Mouse (Mus musculus): ENCODE measurements around the gene Zfp53. TPM values are rescaled to one million over a fixed set of nuclear protein-coding genes. Genes with fewer than 3 reads are reported as not detected.

Zfp53 gene
- polyA plus RNA-seq (2012; rRNA removed): 4.7 and 4.9 TPM in 2 replicates

GRCm38 (mm10) chr17:21488760-21489499 lies at the start of gene Zfp53:
Zfp53 (plus strand) TSS chr17:21488998.

GRCm38 (mm10) chr17:21450138-21450704 lies 38.6 kb upstream of the Zfp53 start, which contains the start of gene Zfp51:
Zfp51 (plus strand) TSS chr17:21450374.

GRCm38 (mm10) chr17:21535096-21536001 lies 46.6 kb downstream of the Zfp53 start, which contains the start of gene Zfp52:
Zfp52 (plus strand) TSS chr17:21535539.

Other genes with a start within 250 kb of the Zfp53 start
- gene Vmn1r235, start 232.6 kb upstream of the Zfp53 start, polyA plus RNA-seq (2012; rRNA removed): not detected in 2 replicates
- gene Vmn1r236, start 206.1 kb upstream of the Zfp53 start, polyA plus RNA-seq (2012; rRNA removed): not detected in 2 replicates
- not detected in 2 replicates for gene Vmn1r237, start 177.1 kb upstream of the Zfp53 start, polyA plus RNA-seq (2012; rRNA removed)
- gene Zfp677, start 105.2 kb upstream of the Zfp53 start, polyA plus RNA-seq (2012; rRNA removed): 2.5 and 2.7 TPM in 2 replicates
- 2.2 and 2.5 TPM in 2 replicates for gene Zfp54, start 65.8 kb upstream of the Zfp53 start, polyA plus RNA-seq (2012; rRNA removed)
- 6.2 and 6.4 TPM in 2 replicates for gene Zfp51, start 38.6 kb upstream of the Zfp53 start, polyA plus RNA-seq (2012; rRNA removed)
- 1.5 and 1.8 TPM in 2 replicates for gene Zfp52, start 46.5 kb downstream of the Zfp53 start, polyA plus RNA-seq (2012; rRNA removed)
- gene Zfp948, start 78.0 kb downstream of the Zfp53 start, polyA plus RNA-seq (2012; rRNA removed): 17.9 and 18.1 TPM in 2 replicates
- 7.6 and 8.7 TPM in 2 replicates for gene Zfp983, start 161.6 kb downstream of the Zfp53 start, polyA plus RNA-seq (2012; rRNA removed)
- gene Gm10226, start 202.9 kb downstream of the Zfp53 start, polyA plus RNA-seq (2012; rRNA removed): 9.6 and 10.0 TPM in 2 replicates
- 15.0 and 19.1 TPM in 2 replicates for gene Zfp760, start 218.7 kb downstream of the Zfp53 start, polyA plus RNA-seq (2012; rRNA removed)
- 7.2 and 7.5 TPM in 2 replicates for gene Zfp229, start 241.8 kb downstream of the Zfp53 start, polyA plus RNA-seq (2012; rRNA removed)

All from central nervous system, embryonic 14 days (tissue).